Mouse (Mus musculus): ENCODE results near the gene S100a16. TPM values are rescaled to one million over a fixed set of nuclear protein-coding genes. Genes with fewer than 3 reads are reported as not detected.
A peak's percentile ranks its signal among the peaks of the same experiment; 100 is the strongest.

S100a16 gene
- polyA plus RNA-seq (2012; rRNA removed) = 180 and 274 TPM in 2 replicates

GRCm38 (mm10) chr3:90537141-90537904 is at the start of gene S100a16:
Gene S100a16, plus strand, starts transcription at chr3:90537254.
- Histone ChIP-seq H3K4me1 (ENCODE audit: control insufficient read depth, insufficient read depth, low read length) (peaks cover 11% of the 10 kb centered on the region), H3K4me3 (replicated peaks; ENCODE audit: extremely low read depth, low read depth, low read length) (peak within 1 kb of the TSS; percentile 70)
- DNase-seq = peak; percentile 75
- 32% methylated on average over 10 of the region's 10 CpGs for WGBS
- no peak for TF ChIP-seq CTCF (IDR thresholded peaks at IDR 0.05; ENCODE audit: insufficient read depth, low read length)
- TF ChIP-seq POLR2A (IDR thresholded peaks at IDR 0.05; ENCODE audit: borderline replicate concordance, extremely low read depth, low read depth, low read length) = peak; percentile 90; the same call in 1 of the 2 replicates

GRCm38 (mm10) chr3:90488576-90488975 is 48.5 kb upstream of the S100a16 start:
- Histone ChIP-seq H3K4me1 (ENCODE audit: control insufficient read depth, insufficient read depth, low read length) (peaks cover 3% of the 10 kb centered on the region; the same call in 1 of the 2 replicates), H3K4me3 (replicated peaks; ENCODE audit: extremely low read depth, low read depth, low read length) (no peak overlapping the region)
- no peak for TF ChIP-seq CTCF (IDR thresholded peaks at IDR 0.05; ENCODE audit: insufficient read depth, low read length)
- no peak for TF ChIP-seq POLR2A (IDR thresholded peaks at IDR 0.05; ENCODE audit: borderline replicate concordance, extremely low read depth, low read depth, low read length)
- WGBS = 83% methylated on average over 6 of the region's 6 CpGs
- no peak for DNase-seq

- TF ChIP-seq CTCF (IDR thresholded peaks at IDR 0.05; ENCODE audit: insufficient read depth, low read length) = peak; percentile 70
- peak; percentile 60; the same call in 1 of the 2 replicates for TF ChIP-seq POLR2A (IDR thresholded peaks at IDR 0.05; ENCODE audit: borderline replicate concordance, extremely low read depth, low read depth, low read length)
- DNase-seq = peak; percentile 97
- WGBS = under 1% methylated on average over 37 of the region's 37 CpGs
- Histone ChIP-seq H3K4me1 (ENCODE audit: control insufficient read depth, insufficient read depth, low read length) (peaks cover 3% of the 10 kb centered on the region; the same call in 1 of the 2 replicates), H3K4me3 (replicated peaks; ENCODE audit: extremely low read depth, low read depth, low read length) (peak within 1 kb of the TSS; percentile 97)
Observed at GRCm38 (mm10) chr3:90490696-90491256, 46.3 kb upstream of the S100a16 start, which contains the start of gene Snapin. Gene Snapin, minus strand, starts transcription at chr3:90491033.

- DNase-seq = no peak
- WGBS = 37% methylated on average over 2 of the region's 2 CpGs
- H3K4me1 ChIP-seq (ENCODE audit: control insufficient read depth, insufficient read depth, low read length) = peaks cover 3% of the 10 kb centered on the region; the same call in 1 of the 2 replicates
Observed at GRCm38 (mm10) chr3:90491350-90491749, 45.7 kb upstream of the S100a16 start.

GRCm38 (mm10) chr3:90493831-90494540 is 43.1 kb upstream of the S100a16 start:
- 60% methylated on average over 4 of the region's 4 CpGs for WGBS
- Histone ChIP-seq H3K4me1 (ENCODE audit: control insufficient read depth, insufficient read depth, low read length) (peaks cover 3% of the 10 kb centered on the region; the same call in 1 of the 2 replicates), H3K4me3 (replicated peaks; ENCODE audit: extremely low read depth, low read depth, low read length) (no peak overlapping the region)
- DNase-seq = no peak
- TF ChIP-seq POLR2A (IDR thresholded peaks at IDR 0.05; ENCODE audit: borderline replicate concordance, extremely low read depth, low read depth, low read length) = no peak
- no peak for TF ChIP-seq CTCF (IDR thresholded peaks at IDR 0.05; ENCODE audit: insufficient read depth, low read length)

More at GRCm38 (mm10) chr3:90491350-90491749, 45.7 kb upstream of the S100a16 start:
- TF ChIP-seq CTCF (IDR thresholded peaks at IDR 0.05; ENCODE audit: insufficient read depth, low read length) = 0 out of 2 replicates have a peak, but pooled peaks have one; percentile 4
- TF ChIP-seq POLR2A (IDR thresholded peaks at IDR 0.05; ENCODE audit: borderline replicate concordance, extremely low read depth, low read depth, low read length) = no peak
- no peak overlapping the region for H3K4me3 ChIP-seq (replicated peaks; ENCODE audit: extremely low read depth, low read depth, low read length)

GRCm38 (mm10) chr3:90495850-90496525 is 41.1 kb upstream of the S100a16 start:
- no peak overlapping the region for H3K4me3 ChIP-seq (replicated peaks; ENCODE audit: extremely low read depth, low read depth, low read length)
- H3K4me1 ChIP-seq (ENCODE audit: control insufficient read depth, insufficient read depth, low read length) = no peaks in the 10 kb centered on the region
- TF ChIP-seq POLR2A (IDR thresholded peaks at IDR 0.05; ENCODE audit: borderline replicate concordance, extremely low read depth, low read depth, low read length) (no peak), CTCF (IDR thresholded peaks at IDR 0.05; ENCODE audit: insufficient read depth, low read length) (no peak)
- no peak for DNase-seq
- 75% methylated on average over 7 of the region's 7 CpGs for WGBS

GRCm38 (mm10) chr3:90497597-90497996 is 39.5 kb upstream of the S100a16 start:
- no peaks in the 10 kb centered on the region for H3K4me1 ChIP-seq (ENCODE audit: control insufficient read depth, insufficient read depth, low read length)
- DNase-seq = no peak
- no peak for TF ChIP-seq POLR2A (IDR thresholded peaks at IDR 0.05; ENCODE audit: borderline replicate concordance, extremely low read depth, low read depth, low read length)
- TF ChIP-seq CTCF (IDR thresholded peaks at IDR 0.05; ENCODE audit: insufficient read depth, low read length) = no peak
- no peak overlapping the region for H3K4me3 ChIP-seq (replicated peaks; ENCODE audit: extremely low read depth, low read depth, low read length)

GRCm38 (mm10) chr3:90503444-90503843 is 33.6 kb upstream of the S100a16 start:
- Histone ChIP-seq H3K4me1 (ENCODE audit: control insufficient read depth, insufficient read depth, low read length) (peaks cover 4% of the 10 kb centered on the region; the same call in 1 of the 2 replicates), H3K4me3 (replicated peaks; ENCODE audit: extremely low read depth, low read depth, low read length) (no peak overlapping the region)
- WGBS = 72% methylated on average over 4 of the region's 4 CpGs
- no peak for TF ChIP-seq CTCF (IDR thresholded peaks at IDR 0.05; ENCODE audit: insufficient read depth, low read length)
- TF ChIP-seq POLR2A (IDR thresholded peaks at IDR 0.05; ENCODE audit: borderline replicate concordance, extremely low read depth, low read depth, low read length) = no peak
- no peak for DNase-seq

GRCm38 (mm10) chr3:90505216-90505615 is 31.8 kb upstream of the S100a16 start:
- H3K4me3 ChIP-seq (replicated peaks; ENCODE audit: extremely low read depth, low read depth, low read length) = no peak overlapping the region
- H3K4me1 ChIP-seq (ENCODE audit: control insufficient read depth, insufficient read depth, low read length) = peaks cover 4% of the 10 kb centered on the region; the same call in 1 of the 2 replicates
- TF ChIP-seq POLR2A (IDR thresholded peaks at IDR 0.05; ENCODE audit: borderline replicate concordance, extremely low read depth, low read depth, low read length) = no peak
- no peak for TF ChIP-seq CTCF (IDR thresholded peaks at IDR 0.05; ENCODE audit: insufficient read depth, low read length)
- WGBS = 81% methylated on average over 5 of the region's 5 CpGs
- no peak for DNase-seq

All from lung, adult 2 months (tissue).